Mouse (Mus musculus): ENCODE data around the gene Gm7029.
A peak's percentile ranks its signal among the peaks of the same experiment; 100 is the strongest.
"Not testable (repeated sequence)": the region's sequence is repeated elsewhere in the genome, so short reads cannot be mapped to it uniquely, and the experiment has no call there.

Gm7029 gene

DNA sequence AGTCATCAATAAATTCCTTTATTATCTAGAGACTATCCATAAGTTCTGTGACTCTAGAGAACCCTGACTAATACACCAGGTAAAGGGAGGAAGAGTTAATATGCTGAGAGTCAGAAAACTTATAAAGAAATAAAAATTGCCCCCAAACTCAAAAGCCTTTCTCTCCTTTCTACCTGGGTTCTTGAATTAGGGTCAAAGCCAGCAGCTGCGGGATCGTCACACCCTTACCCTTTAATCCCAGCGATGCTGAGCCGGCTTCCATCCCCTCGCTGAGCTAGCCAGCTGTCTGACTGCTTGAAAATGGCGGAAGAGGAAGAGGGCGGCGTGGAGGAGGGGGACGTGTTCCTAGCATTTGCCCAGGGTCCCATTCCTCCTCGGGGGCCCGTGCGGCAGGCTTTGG lies at the start of gene Gm7029:
Gm7029 (plus strand) TSS at position 301 of the 400 bp plus-strand sequence.
- DNase-seq (ENCODE audit: extremely low spot score): not testable (repeated sequence)

DNA sequence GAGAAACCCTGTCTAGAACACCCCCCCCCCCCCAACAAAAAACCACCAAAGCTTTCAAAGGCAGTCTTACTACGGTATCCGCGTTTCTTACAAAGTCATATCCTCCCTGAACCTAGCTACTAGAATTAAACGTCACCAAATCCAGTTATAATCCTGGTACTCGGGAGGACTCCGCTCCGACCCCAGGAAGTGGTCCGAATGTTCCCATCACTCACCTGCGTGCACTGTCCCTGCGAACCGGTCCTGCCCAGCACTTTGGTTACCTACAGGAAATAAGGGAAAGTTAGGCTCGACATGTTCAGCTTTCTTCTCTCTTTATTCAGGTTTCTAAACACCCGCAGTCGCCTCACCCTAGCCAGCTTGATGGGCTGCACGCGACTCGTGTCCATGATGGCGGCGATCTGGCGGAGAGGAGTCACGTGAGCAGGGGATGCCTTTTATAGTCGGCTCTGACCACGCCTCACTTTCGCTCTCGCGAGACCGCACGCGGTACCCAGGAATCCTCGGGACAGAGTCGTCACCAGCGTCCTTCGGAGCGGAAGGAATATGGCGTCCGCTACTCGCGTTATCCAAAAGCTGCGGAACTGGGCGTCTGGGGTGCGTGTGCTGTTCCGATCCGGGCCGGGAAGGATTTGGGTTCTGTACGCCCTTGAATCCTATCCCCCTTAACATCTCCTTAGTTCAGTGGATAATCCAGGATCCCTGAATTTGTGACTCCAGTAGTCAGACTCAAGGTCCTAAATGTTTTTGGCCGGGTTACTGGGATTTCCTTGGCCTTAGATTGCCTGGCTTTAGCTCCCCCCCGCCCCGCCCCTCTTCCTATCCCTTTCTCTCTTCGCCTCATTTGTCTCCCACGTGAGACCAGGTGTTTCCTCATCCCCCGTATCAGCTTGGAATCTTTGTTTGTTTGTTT lies 49.3 kb upstream of the Gm7029 start, which contains the start of the genes Rps28 and Ndufa7:
Rps28 (minus strand) TSS at position 479 of the 913 bp plus-strand sequence.
Ndufa7 (plus strand) TSS at position 489 of the 913 bp plus-strand sequence.
- DNase-seq (ENCODE audit: extremely low spot score): peak; percentile 97

DNA sequence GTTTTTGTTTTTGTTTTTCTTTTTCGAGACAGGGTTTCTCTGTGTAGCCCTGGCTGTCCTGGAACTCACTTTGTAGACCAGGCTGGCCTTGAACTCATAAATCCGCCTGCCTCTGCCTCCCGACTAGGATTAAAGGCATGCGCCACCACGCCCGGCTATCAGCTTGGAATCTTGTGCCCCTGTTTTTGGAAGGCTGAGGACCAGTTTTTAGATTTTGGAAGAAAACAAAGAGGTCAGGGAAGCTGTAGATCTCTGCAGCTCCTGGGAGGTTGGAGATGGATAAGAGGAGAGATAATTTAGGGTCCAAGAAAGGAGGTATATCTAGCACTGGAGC lies 48.7 kb upstream of the Gm7029 start:
- DNase-seq (ENCODE audit: extremely low spot score): peak; percentile 10

DNA sequence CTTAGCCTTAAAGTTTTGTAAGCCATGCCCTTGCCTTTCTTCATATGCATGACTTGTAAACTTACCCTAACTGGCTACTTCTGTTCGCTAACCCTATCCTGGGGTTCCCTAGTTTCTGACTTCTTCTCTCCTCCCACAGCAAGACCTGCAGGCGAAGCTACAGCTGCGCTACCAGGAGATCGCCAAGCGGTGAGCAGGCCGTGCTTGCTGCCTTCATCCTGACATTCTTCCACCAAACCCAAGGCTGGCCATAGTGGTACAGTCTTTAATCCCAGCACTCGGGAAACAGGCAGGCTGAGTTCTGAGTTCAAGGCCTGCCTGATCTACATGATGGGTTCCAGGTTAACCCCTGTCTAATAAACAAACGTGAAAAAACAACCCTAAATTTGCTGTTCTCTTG lies 48.2 kb upstream of the Gm7029 start:
- DNase-seq (ENCODE audit: extremely low spot score): no peak

DNA sequence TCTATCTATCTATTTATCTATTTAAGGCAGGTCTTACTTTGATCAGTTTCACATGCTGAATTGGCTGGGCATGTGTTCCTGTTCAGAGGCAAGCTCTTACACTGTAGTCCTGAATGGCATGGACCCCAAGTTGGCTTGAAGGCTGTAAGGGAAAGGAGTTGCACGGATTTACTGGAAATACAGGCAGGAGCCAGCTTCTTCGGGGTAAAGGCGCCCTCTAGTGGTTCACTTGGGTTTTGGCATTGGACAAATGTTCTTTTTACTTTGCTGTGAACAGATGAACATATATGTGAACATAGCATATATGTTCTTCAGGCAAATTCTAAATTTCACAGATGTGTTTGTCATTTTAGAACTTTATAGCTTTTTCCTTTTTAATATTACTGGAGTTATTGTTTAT lies 46.8 kb upstream of the Gm7029 start:
- peak; percentile 75 for DNase-seq (ENCODE audit: extremely low spot score)

DNA sequence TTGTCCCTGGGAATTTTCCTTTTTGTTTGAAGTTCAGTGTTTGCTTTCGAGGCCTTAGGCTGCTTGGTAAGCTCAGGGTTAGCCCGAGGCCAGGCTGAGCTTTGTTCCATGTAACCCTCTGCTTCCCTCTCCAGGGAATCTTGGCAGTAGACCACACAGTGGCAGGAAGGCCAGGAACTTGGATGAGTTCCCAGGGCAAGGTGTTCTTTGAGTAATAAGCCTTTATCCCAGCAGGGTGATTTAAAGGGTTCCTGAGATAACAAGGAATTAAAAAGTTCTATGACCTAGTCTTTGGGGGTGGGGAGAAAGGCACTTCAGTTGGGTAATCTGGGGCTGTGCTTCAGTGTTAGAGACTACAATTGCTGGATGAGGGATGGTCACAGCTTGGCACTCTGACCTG lies 44.7 kb upstream of the Gm7029 start:
- DNase-seq (ENCODE audit: extremely low spot score): no peak

DNA sequence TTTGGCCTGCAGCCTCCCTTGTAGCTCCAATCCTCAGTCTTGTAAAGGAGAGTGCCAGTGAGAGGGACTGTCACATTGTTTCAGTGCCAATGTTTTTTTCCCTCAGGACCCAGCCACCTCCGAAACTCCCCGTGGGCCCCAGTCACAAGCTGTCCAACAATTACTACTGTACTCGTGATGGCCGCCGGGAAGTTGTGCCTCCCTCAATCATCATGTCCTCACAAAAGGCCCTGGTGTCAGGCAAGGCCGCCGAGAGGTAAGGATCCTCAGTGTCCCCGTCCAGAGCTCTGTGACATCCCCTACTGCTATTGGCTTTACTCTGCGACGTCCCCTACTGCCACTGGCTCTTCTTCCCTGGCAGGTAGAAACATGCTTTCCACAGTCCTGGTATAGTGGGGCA lies 44.1 kb upstream of the Gm7029 start:
- DNase-seq (ENCODE audit: extremely low spot score): no peak

DNA sequence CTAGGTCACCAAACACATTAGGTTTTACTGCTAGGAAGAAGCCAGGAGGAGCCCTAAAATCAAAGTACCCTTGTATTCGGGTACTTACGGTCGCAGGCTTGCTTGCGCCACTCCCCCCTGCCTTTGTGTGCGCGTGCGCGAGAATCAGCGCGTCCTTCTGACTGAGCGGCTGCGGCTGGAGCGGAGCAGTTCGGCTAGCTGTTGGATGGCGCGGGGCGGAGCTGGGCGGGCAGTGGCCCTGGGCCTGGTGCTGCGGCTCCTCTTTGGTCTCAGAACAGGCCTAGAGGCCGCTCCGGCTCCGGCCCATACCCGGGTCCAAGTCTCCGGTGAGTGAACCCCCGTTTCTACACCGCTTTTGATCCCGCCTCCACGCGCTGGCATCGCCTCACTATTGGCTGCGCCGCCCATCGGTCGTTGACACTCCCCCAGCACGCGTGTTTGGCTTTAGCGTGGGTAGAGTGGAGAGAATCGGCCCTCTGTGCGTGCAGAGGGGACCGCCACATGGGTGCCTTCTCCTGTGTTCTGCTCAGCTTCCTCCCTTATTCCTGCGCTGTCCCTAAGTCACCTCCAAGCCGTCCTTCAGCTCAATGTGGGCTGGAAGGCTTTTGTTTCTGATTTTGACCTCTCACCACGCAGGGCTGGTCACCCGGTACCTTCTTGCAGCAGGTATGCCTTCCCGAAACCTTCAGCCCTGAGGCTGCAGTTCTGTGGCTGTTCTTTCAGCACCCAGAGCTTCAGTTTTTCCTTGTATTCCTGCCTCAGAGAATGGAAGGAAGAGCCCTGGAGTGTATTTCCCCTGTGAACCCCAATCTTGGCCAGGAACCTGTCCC lies 30.5 kb upstream of the Gm7029 start, which contains the start of gene Cd320:
Cd320 (plus strand) TSS at position 126 of the 830 bp plus-strand sequence.
- DNase-seq (ENCODE audit: extremely low spot score): peak; percentile 92

DNA sequence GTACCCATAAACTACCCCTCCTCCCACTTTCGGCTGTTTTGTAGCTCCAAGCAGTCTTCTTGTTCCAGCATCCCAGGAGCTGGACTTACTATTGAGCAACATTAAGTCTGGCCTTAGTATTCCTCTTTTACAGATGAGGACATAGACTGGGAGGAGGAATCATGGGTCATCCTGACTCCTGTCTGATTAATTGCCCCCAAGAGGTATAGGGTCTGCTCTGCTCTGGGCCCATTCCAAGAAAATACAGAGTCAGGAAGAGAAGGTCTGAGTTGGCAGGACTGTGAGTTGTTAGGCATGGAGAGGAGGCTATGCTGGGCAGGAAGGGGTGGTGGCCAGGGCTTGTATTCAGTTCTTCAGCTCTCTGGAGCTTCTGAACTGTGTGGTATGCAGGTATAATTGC lies 29.4 kb upstream of the Gm7029 start:
- DNase-seq (ENCODE audit: extremely low spot score): no peak

DNA sequence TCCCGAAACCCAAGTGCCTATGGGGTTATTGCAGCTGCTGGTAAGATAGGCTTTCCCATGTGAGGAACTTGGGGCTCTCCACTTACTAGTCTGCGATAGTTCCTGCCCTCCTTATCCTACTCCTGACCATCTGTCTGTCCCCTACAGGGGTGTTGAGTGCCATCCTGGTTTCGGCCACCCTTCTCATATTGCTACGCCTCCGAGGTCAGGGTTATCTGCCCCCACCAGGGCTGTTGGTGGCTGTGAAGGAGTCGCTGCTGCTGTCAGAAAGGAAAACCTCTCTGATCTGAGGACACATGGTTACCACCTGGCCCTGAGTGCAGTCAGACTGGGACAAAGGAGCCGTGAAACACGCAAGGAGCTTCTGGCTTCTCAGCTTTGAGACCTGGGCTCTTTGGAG lies 25.5 kb upstream of the Gm7029 start:
- no peak for DNase-seq (ENCODE audit: extremely low spot score)

DNA sequence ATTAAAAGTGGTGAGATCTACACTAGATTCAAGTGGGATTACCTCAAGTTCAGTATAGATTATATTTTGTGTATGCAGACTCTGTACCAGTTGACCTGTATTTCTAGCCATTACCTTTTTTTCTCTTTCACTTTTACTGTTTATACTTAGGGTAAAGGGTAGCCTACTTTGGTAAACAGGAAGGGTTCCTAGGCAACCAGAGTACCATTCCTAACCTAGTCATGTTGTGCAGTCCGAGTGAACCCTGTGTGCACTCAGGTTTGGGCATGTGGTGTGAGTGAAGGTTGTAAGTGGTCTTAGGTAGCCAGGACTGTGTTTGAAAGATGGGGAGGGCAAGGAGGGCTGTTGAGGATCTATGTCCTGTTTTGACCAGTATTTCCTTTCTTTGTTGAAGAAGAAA lies 22.3 kb upstream of the Gm7029 start:
- DNase-seq (ENCODE audit: extremely low spot score): no peak

DNA sequence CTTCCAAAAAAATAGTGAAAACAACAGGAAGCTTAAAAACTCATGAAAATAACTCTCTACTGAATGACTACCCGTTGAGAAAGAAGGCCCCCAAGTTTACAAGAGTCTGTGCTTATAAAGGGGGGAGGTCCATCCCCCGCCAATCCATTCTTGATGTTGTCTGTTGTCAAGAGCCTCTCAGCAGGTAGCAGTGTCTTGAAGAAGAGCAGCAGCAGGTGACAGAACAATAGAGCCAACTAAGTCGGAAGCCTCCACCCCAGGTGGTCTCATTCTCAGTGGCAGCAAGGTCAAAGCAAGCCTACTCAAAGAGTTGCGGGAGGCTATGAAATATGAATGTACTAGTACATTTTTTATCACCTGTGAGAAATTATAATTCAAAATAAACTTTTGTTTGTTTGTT lies 15.8 kb upstream of the Gm7029 start:
- no peak for DNase-seq (ENCODE audit: extremely low spot score)

DNA sequence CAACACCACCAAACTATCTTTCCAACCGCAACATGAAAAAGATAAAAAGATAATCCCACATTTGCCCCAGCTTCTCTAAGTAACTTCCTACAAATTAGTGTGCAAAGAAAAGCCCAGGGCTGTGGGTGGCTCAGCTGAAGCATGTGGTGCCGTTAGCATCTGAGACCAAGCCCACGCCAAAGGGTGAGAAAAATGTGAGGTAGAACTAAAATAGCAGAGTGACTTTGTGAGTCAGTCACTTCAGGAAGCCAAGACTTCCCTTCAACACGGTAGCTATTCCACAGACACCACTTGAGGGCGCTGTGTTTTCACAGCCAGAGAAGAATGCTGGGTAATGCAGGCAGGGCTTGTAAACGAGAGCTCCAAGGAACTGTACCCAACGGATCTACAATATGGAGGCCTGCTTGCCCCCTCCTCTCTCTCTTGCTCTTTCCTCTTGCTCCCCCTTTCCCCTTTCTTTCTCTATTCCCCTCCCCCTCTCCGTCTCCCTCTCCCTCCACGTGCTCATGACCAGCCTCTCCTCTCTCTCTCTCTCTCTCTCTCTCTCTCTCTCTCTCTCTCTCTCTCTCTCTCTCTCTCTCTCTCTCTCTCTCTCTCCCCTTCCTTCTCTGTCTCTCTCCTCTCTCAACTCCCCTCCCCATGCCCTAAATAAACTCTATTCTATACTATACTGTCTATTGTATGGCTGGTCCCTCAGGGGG lies 8.2 kb upstream of the Gm7029 start:
- peak; percentile 41 for DNase-seq (ENCODE audit: extremely low spot score)

DNA sequence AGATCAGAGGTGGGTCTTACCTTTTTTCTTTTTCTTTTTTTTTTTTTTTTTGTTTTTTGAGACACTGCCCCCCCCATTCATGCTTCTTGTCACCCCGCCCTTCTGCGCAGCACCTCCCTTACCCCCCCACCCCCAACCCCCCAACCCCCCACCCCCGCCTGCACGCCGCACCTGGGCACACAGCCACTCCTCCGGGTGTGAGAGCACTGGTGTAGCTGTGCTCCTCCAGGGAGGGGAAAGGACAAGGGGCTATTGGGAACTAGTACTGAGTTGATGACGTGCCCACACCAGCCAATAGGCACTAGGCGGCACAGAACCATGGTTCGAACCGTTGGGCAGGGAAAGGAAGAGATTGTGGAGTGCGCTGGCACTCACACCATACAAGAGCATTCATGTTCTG lies 774 bp downstream of the Gm7029 start:
- no peak for DNase-seq (ENCODE audit: extremely low spot score)

DNA sequence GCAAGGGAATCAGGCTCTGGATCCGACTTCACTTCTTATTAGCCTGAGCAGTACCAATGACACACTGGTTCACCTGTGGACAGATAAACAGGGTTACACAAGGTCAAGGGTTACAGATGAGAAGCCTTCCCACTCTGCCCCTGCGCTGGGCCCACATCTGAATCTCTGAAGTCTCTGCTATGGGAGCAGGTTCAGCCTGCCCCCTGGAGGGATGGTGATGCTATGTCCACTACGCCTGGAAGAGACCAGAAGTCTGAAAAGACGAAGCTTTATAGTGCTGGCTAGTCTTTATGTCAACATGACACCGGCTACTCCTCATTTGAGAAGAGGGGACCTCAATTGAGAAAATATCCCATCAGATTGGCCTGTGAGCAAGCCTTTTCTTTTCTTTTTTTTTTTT lies 2.2 kb downstream of the Gm7029 start:
- DNase-seq (ENCODE audit: extremely low spot score): not testable (repeated sequence)

DNA sequence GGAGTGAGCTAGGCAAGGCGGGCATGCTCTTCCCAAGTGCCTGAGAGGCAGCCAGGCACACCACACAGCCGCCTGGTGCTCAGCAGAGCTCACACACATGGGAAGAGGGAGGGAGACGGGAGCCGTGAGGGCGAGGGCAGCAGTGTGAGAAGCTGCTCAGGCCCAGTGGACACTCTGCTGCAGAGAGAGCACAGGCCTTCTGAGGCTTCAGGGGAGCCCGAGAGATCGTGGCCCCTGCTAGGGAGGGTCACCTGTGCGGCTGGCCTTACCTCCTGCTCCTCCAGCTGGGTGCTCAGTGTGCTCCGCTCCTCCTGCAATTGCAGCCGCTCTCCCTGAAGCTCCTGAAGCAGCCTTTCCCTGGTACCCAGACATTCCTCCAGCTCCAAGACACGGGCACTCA lies 10.7 kb downstream of the Gm7029 start:
- not testable (repeated sequence) for DNase-seq (ENCODE audit: extremely low spot score)

DNA sequence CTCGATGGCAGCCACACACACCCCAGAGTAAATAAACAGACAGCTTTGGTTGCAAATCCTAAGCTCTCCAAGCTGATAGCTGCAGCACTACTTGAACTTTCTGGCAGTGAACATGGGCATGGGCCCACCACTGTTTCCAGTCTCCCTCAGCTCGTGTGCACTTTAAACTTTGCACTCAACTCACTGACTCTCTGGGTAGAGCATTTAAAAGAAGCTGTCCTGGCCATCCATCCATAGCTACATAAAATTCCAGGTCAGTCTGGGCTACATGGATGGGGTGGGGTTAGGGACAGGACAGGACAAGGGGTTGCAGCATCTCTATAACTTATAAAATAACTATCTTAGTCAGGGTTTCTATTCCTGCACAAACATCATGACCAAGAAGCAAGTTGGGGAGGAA lies 14.2 kb downstream of the Gm7029 start:
- not testable (repeated sequence) for DNase-seq (ENCODE audit: extremely low spot score)

DNA sequence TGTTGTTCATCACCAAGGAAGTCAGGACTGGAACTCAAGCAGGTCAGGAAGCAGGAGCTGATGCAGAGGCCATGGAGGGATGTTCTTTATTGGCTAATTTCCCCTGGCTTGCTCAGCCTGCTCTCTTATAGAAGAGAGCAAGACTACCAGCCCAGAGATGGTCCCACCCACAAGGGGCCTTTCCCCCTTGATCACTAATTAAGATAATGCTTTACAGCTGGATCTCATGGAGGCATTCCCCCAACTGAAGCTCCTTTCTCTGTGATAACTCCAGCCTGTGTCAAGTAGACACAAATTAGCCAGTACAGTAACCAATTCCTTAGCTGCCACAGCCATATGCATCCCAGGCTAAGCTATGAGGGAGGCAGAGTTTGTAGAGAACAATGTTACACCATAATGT lies 14.6 kb downstream of the Gm7029 start:
- not testable (repeated sequence) for DNase-seq (ENCODE audit: extremely low spot score)

DNA sequence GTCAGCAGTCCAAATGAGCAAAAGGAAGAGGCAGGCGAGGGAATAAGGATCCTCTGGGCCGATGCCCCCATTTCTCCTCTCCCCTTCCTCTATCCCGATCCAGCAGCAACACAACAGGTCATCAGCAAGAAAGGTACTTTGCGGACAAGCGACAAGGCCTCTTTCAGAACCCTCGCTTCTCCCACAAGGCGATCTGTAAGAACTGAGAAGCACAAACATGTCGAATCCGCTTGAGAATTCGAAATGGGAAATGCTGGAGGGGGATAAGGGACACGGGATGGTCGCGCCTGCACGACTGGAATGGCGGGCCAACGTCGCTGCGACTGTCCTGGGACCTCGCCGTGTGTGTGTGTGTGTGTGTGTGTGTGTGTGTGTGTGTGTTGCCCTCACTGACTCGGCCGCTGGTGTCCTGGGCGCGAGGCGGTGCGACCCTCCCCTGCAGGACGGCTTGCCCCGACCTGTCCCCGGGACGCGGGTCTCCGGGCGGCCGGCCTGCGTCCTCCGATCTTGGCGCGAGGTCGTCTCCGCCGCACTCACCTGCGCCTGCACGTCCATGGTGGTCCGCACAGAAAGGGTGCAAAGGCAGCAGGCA lies 16.4 kb downstream of the Gm7029 start:
- not testable (repeated sequence) for DNase-seq (ENCODE audit: extremely low spot score)

DNA sequence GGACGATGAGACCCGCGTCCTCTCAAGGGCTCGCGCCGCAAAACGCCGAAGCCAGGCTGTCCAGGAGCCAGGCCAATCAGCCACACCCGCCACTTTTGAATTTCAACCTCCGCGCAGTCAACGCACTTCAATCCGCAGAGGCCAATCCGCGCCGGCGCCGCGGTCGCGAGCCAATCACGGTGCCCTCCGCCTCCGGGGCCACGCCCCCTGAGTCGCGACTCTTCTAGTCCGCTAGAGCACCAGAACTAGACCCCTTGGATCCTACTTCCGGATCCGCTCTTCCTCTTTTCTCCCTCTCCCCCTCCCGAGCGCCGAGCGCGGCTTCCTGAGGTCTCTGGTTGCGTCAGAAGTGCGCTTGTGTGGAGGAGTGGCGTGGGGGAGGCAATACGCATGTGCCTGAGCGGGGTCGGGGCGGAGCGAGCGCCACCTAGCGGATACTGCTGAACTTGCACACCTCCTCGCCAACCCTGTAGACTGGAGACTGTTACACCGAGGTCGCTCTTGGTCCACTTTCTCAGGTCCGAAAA lies 17.0 kb downstream of the Gm7029 start, which contains the start of gene Kifc1:
Kifc1 (minus strand) TSS at position 129 of the 527 bp plus-strand sequence.
- peak; percentile 100 for DNase-seq (ENCODE audit: extremely low spot score)

DNA sequence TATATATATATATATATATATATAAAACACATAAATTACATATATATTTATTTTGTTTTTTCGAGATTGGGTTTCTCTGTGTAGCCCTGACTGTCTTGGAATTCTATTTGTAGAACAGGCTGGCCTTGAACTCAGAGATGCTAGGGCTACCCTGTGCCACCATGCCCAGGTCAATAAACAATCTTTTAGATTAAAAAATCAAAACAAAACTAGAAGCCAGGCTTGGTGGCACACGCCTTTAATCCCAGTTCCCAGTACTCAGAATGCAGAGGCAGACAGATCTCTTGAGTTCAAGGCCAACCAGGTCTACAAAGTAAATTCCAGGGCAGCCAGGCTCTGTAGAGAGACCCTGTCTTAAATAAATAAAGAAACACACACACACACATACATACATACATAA lies 17.7 kb downstream of the Gm7029 start:
- no peak for DNase-seq (ENCODE audit: extremely low spot score)
